Mouse (Mus musculus) stomach, postnatal 0 days (tissue): ENCODE data around the gene Cacng8. TPM values are rescaled to one million over a fixed set of nuclear protein-coding genes. Genes with fewer than 3 reads are reported as not detected.

Source experiments
- ATAC-seq: fragments of 200-750 bp; cut with Nextera tagmentation; 2 replicates; pipeline ENCODE4 v1.8.0; 2017; ENCODE audit not compliant: low FRiP score, low TSS enrichment
- DNase-seq: peaks from one replicate; pipeline ENCODE4 v3.0.0-alpha.2; 2016; ENCODE audit warnings: low spot score
- H3K27ac ChIP-seq: fragments of 300-500 bp; sonication (generic); replicated peaks from 2 replicates; pipeline ENCODE4 v1.5.1; 2014; ENCODE audit warnings: mild to moderate bottlenecking, control low read depth
- H3K27me3 ChIP-seq: fragments of 300-500 bp; sonication (generic); 2 replicates; pipeline ENCODE4 v1.6.1; 2014; ENCODE audit warnings: low read length; ENCODE audit not compliant: control insufficient read depth, insufficient read depth
- H3K36me3 ChIP-seq: fragments of 300-500 bp; sonication (generic); 2 replicates; pipeline ENCODE4 v1.6.1; 2014; ENCODE audit warnings: low read length, mixed read lengths; ENCODE audit not compliant: control insufficient read depth, insufficient read depth
- H3K4me1 ChIP-seq: fragments of 300-500 bp; sonication (generic); replicated peaks from 2 replicates; pipeline ENCODE4 v1.6.1; 2014; ENCODE audit warnings: antibody characterized with exemption; ENCODE audit not compliant: control insufficient read depth, insufficient read depth
- H3K4me2 ChIP-seq: fragments of 300-500 bp; sonication (generic); replicated peaks from 2 replicates; pipeline ENCODE4 v1.6.1; 2014; ENCODE audit warnings: low read depth, mild to moderate bottlenecking, control low read depth, moderate library complexity
- H3K4me3 ChIP-seq: fragments of 300-500 bp; sonication (generic); 2 replicates; pipeline ENCODE4 v1.5.1; 2014; ENCODE audit warnings: low read depth, low read length, control low read depth
- H3K9ac ChIP-seq: fragments of 300-500 bp; sonication (generic); 2 replicates; pipeline ENCODE4 v1.6.1; 2014; ENCODE audit warnings: mild to moderate bottlenecking, low read length, control low read depth, mixed read lengths
- H3K9me3 ChIP-seq: fragments of 300-500 bp; sonication (generic); 2 replicates; pipeline ENCODE4 v1.6.1; 2016; ENCODE audit warnings: low read length; ENCODE audit not compliant: control insufficient read depth
- CTCF ChIP-seq: IDR thresholded peaks from 2 replicates; pipeline ENCODE4 v1.5.1; 2016; ENCODE audit warnings: antibody characterized with exemption, low read depth, mild to moderate bottlenecking, moderate library complexity
- EP300 ChIP-seq: optimal IDR thresholded peaks from 2 replicates; pipeline ENCODE3; 2016; ENCODE audit warnings: antibody characterized with exemption
- WGBS: fragments of 180-500 bp; shearing (Covaris S2); extraction: QIAGEN DNeasy Blood & Tissue Kit; methylation state at CpG from one replicate; pipeline ENCODE4 v1.1.7; 2014; 5-methylcytosine and 5-hydroxymethylcytosine counted together
- polyA plus RNA-seq: library from polyadenylated mRNA; unstranded; fragments of >200 nt; fragmentation: Nextera tagmentation; extraction: Ambion mirVana; gene quantifications from 2 replicates; pipeline ENCODE4 v1.2.1, GENCODE M21; 2015

Gene Cacng8
- polyA plus RNA-seq, 1 experiment from 2014 or later, result 0.35 TPM

DNA sequence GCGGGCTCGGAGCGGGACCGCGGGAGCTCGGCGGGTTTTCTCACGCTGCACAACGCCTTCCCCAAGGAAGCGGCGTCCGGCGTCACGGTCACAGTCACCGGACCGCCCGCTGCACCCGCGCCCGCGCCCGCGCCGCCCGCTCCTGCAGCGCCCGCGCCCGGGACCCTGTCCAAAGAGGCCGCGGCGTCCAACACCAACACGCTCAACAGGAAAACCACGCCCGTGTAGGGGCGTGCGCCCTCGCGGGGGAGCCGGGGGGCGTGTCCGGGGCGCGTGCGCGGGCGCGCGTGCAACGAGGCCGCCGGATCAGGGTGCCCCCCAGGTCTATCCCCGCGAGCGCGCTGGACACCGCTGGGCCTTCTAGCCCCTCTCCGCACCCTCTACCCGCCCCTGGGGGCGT lies 24.9 kb downstream of the Cacng8 start:
- H3K9me3 ChIP-seq, result no peaks in the 10 kb centered on the region
- H3K27me3 ChIP-seq, result peaks cover 20% of the 10 kb centered on the region
- peak; percentile 31 for DNase-seq
- peak overlapping the region; percentile 83 for H3K4me2 ChIP-seq
- no peaks in the 10 kb centered on the region; the same call in 1 of the 2 replicates for H3K4me1 ChIP-seq
- H3K4me3 ChIP-seq, result peak overlapping the region; percentile 51
- peak overlapping the region; percentile 38; the same call in 1 of the 2 replicates for H3K9ac ChIP-seq
- no peaks in the 10 kb centered on the region for H3K36me3 ChIP-seq
- 0 out of 2 replicates have a peak, but pooled peaks have one; percentile 19 for ATAC-seq
- TF ChIP-seq CTCF, result no peak
- TF ChIP-seq EP300, result no peak
- no peak overlapping the region for H3K27ac ChIP-seq
- WGBS, result under 1% methylated on average over 34 of the region's 60 CpGs

DNA sequence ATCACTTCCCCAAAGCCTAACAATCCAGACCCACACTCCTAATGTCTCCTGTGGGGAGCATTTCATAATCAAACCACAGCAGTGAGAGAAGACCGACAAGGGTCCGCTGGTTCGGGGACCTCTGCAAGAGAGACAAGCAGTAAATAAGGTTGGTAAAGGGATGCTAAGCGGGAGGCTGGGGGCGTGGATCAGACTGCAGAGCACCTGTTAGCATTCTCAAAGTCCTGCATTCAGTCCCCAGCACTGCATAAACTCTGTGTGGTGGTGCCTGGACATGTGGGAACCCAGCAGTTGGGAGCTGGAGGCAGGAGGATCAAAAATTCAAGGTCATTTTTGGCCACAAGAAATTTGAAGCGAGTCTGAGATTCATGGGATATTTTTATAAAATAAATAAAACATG lies 29.5 kb downstream of the Cacng8 start:
- H3K4me2 ChIP-seq, result no peak overlapping the region
- H3K9ac ChIP-seq, result no peak overlapping the region
- H3K27me3 ChIP-seq, result peaks cover 7% of the 10 kb centered on the region; the same call in 1 of the 2 replicates
- H3K9me3 ChIP-seq, result no peaks in the 10 kb centered on the region
- H3K4me1 ChIP-seq, result no peaks in the 10 kb centered on the region
- no peak overlapping the region for H3K4me3 ChIP-seq
- no peaks in the 10 kb centered on the region for H3K36me3 ChIP-seq
- no peak for DNase-seq
- H3K27ac ChIP-seq, result no peak overlapping the region
- ATAC-seq, result no peak
- WGBS, result 38% methylated on average over 6 of the region's 6 CpGs
- no peak for TF ChIP-seq EP300

DNA sequence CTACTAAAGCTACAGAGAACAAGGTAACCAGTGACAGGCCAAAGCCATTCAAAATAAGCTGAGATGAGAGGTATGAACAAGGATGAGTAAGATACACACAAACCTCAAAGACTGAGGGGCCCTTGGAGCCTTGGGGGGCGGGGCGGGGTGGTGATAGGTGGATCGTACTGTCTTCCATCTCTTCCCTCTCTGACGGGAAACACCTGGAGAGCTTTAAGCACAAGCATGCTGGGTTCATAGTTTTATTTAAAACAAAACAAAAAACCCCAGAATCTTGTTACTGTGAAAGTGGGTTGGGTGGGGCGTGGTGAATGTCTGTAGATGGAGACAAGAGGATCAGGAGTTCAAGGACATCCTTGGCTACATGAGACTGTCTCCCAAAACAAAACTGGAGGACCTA lies 30.0 kb downstream of the Cacng8 start:
- WGBS, result 39% methylated on average over 5 of the region's 5 CpGs
- ATAC-seq (no peak), DNase-seq (no peak)
- Histone ChIP-seq H3K27me3 (peaks cover 6% of the 10 kb centered on the region; the same call in 1 of the 2 replicates), H3K27ac (no peak overlapping the region), H3K4me2 (no peak overlapping the region), H3K36me3 (no peaks in the 10 kb centered on the region), H3K4me3 (no peak overlapping the region), H3K4me1 (no peaks in the 10 kb centered on the region), H3K9me3 (no peaks in the 10 kb centered on the region), H3K9ac (no peak overlapping the region)
- TF ChIP-seq EP300, result no peak
- TF ChIP-seq CTCF, result no peak

DNA sequence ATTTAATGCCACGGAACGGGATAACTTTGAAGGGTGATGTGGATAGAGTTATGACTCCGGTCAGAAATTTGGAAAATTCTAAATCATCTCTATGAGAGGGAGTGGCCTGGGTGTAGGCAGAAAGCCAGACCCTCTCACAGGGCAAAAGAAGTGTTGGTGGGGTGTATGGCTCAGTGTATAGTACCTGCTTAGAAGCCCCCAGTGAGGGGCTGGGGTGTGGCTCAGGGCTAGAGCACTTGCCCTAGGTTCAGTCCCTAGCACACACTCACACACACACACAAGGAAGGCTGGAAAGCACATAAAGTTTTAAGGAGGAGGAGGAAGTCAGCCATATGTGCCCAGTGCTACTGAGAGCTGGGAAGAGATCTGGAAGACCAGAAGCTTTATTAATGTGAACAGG lies 30.8 kb downstream of the Cacng8 start:
- Histone ChIP-seq H3K27ac (no peak overlapping the region), H3K4me2 (no peak overlapping the region), H3K4me1 (no peaks in the 10 kb centered on the region), H3K4me3 (no peak overlapping the region), H3K36me3 (no peaks in the 10 kb centered on the region), H3K27me3 (peaks cover 5% of the 10 kb centered on the region; the same call in 1 of the 2 replicates), H3K9me3 (no peaks in the 10 kb centered on the region), H3K9ac (no peak overlapping the region)
- no peak for DNase-seq
- no peak for TF ChIP-seq CTCF
- TF ChIP-seq EP300, result no peak
- ATAC-seq, result no peak
- WGBS, result 60% methylated on average over 3 of the region's 3 CpGs

DNA sequence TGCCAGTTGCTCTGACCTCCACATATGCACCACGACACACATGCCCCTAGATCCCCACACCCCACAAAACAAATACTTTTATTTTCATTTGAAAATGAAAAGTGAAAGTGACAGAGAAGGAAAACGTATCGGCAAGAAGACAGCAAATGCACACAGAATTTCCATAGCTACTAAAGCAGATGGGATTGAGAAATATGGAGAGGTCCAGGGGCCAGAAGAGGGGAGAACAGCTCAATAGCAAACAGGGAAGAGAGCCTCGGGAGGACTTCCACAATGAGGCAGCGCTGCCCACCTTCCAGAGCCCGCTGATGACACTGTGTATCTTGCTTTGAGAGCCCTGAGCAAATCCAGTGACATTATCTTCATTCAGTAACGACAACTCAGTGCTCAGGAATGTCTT lies 31.6 kb downstream of the Cacng8 start:
- DNase-seq (no peak), ATAC-seq (no peak)
- Histone ChIP-seq H3K9me3 (no peaks in the 10 kb centered on the region), H3K4me1 (no peaks in the 10 kb centered on the region), H3K27ac (no peak overlapping the region), H3K4me3 (no peak overlapping the region), H3K4me2 (0 out of 2 replicates have a peak overlapping the region, but pooled peaks have one; percentile 8), H3K27me3 (peaks cover 3% of the 10 kb centered on the region; the same call in 1 of the 2 replicates), H3K9ac (no peak overlapping the region), H3K36me3 (no peaks in the 10 kb centered on the region)
- 43% methylated on average over 7 of the region's 7 CpGs for WGBS
- no peak for TF ChIP-seq CTCF
- no peak for TF ChIP-seq EP300

DNA sequence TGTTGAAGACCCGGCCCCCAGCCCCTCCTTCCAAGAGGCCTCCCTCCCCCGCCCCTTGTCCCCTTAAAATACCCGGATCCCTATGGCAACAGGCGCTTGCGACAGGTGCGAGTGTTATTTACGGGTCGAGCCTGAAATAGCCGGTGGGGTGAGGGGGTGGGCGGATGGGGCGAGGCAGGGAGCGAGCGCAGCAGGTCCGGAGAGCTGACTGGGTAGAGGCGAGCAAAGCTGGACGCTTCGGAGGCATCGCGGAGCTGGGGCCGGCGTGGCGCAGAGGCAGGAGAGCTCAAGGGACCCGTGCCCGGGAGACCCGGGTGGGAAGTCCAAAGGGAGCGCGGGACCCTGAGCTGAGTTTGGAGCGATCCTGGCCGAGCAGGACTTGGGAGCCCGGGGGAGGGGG lies 32.9 kb downstream of the Cacng8 start:
- Histone ChIP-seq H3K27me3 (peaks cover 3% of the 10 kb centered on the region; the same call in 1 of the 2 replicates), H3K9ac (no peak overlapping the region), H3K4me3 (peak overlapping the region; percentile 8; the same call in 1 of the 2 replicates), H3K4me1 (no peaks in the 10 kb centered on the region), H3K36me3 (no peaks in the 10 kb centered on the region), H3K9me3 (no peaks in the 10 kb centered on the region), H3K4me2 (peak overlapping the region; percentile 20), H3K27ac (no peak overlapping the region)
- TF ChIP-seq CTCF, result no peak
- no peak for TF ChIP-seq EP300
- under 1% methylated on average over 27 of the region's 30 CpGs for WGBS
- ATAC-seq, result no peak
- no peak for DNase-seq
